Mouse (Mus musculus): ENCODE data around the gene Ergic1. TPM values are rescaled to one million over a fixed set of nuclear protein-coding genes. Genes with fewer than 3 reads are reported as not detected.
A peak's percentile ranks its signal among the peaks of the same experiment; 100 is the strongest.

The Ergic1 gene
- total and polyA plus RNA-seq, 3 experiments, result 53.6 to 64.4 (median 59.4) TPM

DNA sequence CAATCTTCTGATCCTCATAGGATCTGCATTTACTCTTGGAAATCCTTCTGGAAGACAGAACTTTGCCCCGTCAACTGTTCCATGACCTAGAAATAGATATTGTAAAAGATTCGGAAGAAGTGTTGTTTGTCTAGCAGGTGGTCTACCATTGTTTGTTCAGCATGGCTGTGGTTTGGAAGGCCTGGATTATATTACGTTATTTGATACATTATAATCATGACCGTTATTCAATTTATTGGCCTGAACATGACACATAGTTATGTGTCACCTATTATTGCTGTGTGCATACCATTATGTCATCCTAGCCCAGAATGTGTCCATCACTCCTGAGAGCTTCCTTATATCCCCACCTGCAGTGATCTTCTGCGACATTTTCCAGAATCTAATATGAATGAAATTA is 37.6 kb downstream of the Ergic1 start:
- TF ChIP-seq CTCF (IDR thresholded peaks at IDR 0.05), result no peak
- no peak for TF ChIP-seq POLR2A (IDR thresholded peaks at IDR 0.05; ENCODE audit: insufficient read depth, low read depth, low read length)
- no peak for TF ChIP-seq EP300 (IDR thresholded peaks at IDR 0.05; ENCODE audit: insufficient read depth, low read depth, low read length)
- Histone ChIP-seq H3K27ac (no peak overlapping the region), H3K9ac (ENCODE audit: low read depth, low read length) (no peak overlapping the region), H3K27me3 (ENCODE audit: control insufficient read depth, insufficient read depth, low read length) (no peaks in the 10 kb centered on the region), H3K36me3 (ENCODE audit: control insufficient read depth, insufficient read depth, low read length) (peaks cover 6% of the 10 kb centered on the region; the same call in 1 of the 2 replicates), H3K4me1 (ENCODE audit: control insufficient read depth, insufficient read depth, low read length) (peaks cover 46% of the 10 kb centered on the region), H3K79me2 (replicated peaks; ENCODE audit: control insufficient read depth, insufficient read depth, low read length) (no peaks in the 10 kb centered on the region), H3K4me3 (no peak overlapping the region)
- DNase-seq, result no peak
- WGBS, result 93% methylated on average over 5 of the region's 5 CpGs
- intact Hi-C loops (cut with DNase I), result no loop called here

DNA sequence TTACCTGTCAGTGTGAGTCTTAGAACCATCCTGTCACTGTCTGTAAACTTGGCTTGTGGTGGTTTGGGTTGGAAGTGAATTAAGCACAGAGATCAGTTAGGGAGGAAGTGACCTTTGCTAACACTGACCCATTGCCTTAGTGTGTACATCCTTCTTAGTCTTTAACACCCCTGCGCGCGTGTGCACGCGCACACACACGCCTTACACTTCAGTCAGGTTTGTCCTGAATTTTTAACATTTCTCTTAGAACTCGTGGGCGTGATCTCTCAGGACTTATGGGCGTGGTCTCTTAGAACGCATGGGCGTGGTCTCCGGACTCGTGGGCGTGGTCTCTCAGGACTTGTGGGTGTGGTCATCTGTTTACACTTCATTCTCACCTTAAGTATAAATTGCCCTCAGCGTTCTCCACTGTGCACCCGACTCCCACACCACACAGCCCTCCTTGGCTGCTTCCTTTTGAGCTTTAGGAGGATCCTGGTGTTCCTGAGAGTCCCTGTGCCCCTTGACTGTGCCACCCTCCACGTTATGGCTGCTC is 39.7 kb downstream of the Ergic1 start:
- Histone ChIP-seq H3K36me3 (ENCODE audit: control insufficient read depth, insufficient read depth, low read length) (no peaks in the 10 kb centered on the region), H3K79me2 (replicated peaks; ENCODE audit: control insufficient read depth, insufficient read depth, low read length) (no peaks in the 10 kb centered on the region; the same call in 1 of the 2 replicates), H3K27me3 (ENCODE audit: control insufficient read depth, insufficient read depth, low read length) (no peaks in the 10 kb centered on the region), H3K27ac (peak overlapping the region; percentile 83), H3K4me1 (ENCODE audit: control insufficient read depth, insufficient read depth, low read length) (peaks cover 41% of the 10 kb centered on the region), H3K4me3 (no peak overlapping the region), H3K9ac (ENCODE audit: low read depth, low read length) (no peak overlapping the region)
- DNase-seq, result no peak
- TF ChIP-seq POLR2A (IDR thresholded peaks at IDR 0.05; ENCODE audit: insufficient read depth, low read depth, low read length) (no peak), CTCF (IDR thresholded peaks at IDR 0.05) (no peak), EP300 (IDR thresholded peaks at IDR 0.05; ENCODE audit: insufficient read depth, low read depth, low read length) (no peak)
- WGBS, result 42% methylated on average over 17 of the region's 17 CpGs
- intact Hi-C loops (cut with DNase I), result no loop called here

DNA sequence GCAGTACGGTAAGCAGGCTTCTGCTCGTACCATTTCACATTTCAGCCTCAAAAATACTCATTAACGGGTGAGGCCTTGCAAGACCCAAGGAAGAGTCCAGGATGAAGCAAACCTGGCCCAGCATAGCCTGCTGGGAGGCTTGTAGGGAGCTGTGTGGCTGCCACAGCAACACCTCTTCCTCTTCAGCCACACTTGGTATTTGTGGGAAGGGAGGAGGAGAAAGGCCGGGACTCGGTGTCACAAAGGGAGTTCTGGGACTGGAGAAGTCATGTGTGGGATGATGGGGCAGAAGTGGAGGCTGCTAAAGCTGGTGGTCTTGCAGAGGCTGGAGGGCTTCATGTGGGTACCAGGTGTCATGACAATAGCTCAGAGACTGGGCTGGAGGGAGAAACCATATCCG is 40.2 kb downstream of the Ergic1 start:
- intact Hi-C loops (cut with DNase I), result no loop called here
- Histone ChIP-seq H3K27ac (peak overlapping the region; percentile 83), H3K4me3 (no peak overlapping the region), H3K27me3 (ENCODE audit: control insufficient read depth, insufficient read depth, low read length) (no peaks in the 10 kb centered on the region), H3K4me1 (ENCODE audit: control insufficient read depth, insufficient read depth, low read length) (peaks cover 43% of the 10 kb centered on the region), H3K36me3 (ENCODE audit: control insufficient read depth, insufficient read depth, low read length) (no peaks in the 10 kb centered on the region), H3K9ac (ENCODE audit: low read depth, low read length) (0 out of 2 replicates have a peak overlapping the region, but pooled peaks have one; percentile 10), H3K79me2 (replicated peaks; ENCODE audit: control insufficient read depth, insufficient read depth, low read length) (no peaks in the 10 kb centered on the region; the same call in 1 of the 2 replicates)
- DNase-seq, result no peak
- no peak for TF ChIP-seq EP300 (IDR thresholded peaks at IDR 0.05; ENCODE audit: insufficient read depth, low read depth, low read length)
- no peak for TF ChIP-seq POLR2A (IDR thresholded peaks at IDR 0.05; ENCODE audit: insufficient read depth, low read depth, low read length)
- TF ChIP-seq CTCF (IDR thresholded peaks at IDR 0.05), result no peak
- WGBS, result 58% methylated on average over 6 of the region's 6 CpGs

DNA sequence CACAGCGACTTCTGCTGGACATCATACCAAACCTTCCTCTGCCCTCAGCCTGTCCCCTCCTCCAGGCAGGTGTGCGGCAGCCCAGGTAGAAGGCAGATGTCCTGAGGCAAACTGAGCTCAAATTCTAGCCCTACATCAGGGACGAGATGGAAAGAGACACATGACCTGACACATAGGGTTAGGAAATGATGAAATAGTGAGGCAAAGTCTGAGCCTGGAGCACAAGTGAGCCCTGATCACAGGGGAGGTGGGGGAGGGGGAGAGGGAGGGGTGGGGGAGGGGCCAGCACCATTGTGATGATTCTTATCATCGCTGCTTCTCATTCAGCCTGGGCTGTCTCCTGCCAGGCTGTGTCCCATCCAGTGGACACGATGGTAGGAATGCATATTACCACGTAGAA is 40.6 kb downstream of the Ergic1 start:
- no peak for TF ChIP-seq POLR2A (IDR thresholded peaks at IDR 0.05; ENCODE audit: insufficient read depth, low read depth, low read length)
- TF ChIP-seq EP300 (IDR thresholded peaks at IDR 0.05; ENCODE audit: insufficient read depth, low read depth, low read length), result no peak
- TF ChIP-seq CTCF (IDR thresholded peaks at IDR 0.05), result no peak

DNA sequence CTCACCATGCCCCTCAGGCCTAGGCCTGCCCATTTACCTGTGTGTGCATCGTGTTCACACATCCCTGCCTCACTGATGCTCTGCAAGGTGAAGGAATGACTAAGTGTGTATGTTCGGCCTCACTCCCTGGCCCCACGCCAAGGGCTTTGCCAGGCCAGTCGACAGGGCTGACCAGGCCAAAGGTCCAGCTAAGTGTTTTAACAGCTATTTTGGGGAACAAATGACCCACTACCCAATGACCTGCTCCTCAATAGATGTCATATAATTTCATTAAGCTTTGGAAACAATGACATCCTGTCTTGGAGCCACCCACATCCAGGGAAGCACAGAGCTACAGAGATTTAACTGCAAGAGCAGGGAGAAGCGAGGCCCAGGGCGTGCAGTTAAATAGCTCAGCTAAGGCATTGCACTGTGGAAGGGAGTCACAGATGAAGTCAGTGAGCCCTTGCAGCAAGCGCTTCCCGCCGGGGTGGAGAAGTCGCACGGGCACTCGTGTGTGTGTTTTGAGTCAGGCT is 41.1 kb downstream of the Ergic1 start:
- 38% methylated on average over 12 of the region's 12 CpGs for WGBS
- DNase-seq, result peak; percentile 76 to 77
- intact Hi-C loops (cut with DNase I), result loop anchor here (2.0 kb wide), 1 partner anchor 18 kb away; no protein-coding TSS in a partner anchor
- no peaks in the 10 kb centered on the region for H3K27me3 ChIP-seq (ENCODE audit: control insufficient read depth, insufficient read depth, low read length)
- no peaks in the 10 kb centered on the region; the same call in 1 of the 2 replicates for H3K79me2 ChIP-seq (replicated peaks; ENCODE audit: control insufficient read depth, insufficient read depth, low read length)
- TF ChIP-seq POLR2A (IDR thresholded peaks at IDR 0.05; ENCODE audit: insufficient read depth, low read depth, low read length) (peak; percentile 50; the same call in 1 of the 2 replicates), CTCF (IDR thresholded peaks at IDR 0.05) (no peak), EP300 (IDR thresholded peaks at IDR 0.05; ENCODE audit: insufficient read depth, low read depth, low read length) (peak; percentile 26; the same call in 1 of the 2 replicates)
- peaks cover 38% of the 10 kb centered on the region for H3K4me1 ChIP-seq (ENCODE audit: control insufficient read depth, insufficient read depth, low read length)
- no peaks in the 10 kb centered on the region for H3K36me3 ChIP-seq (ENCODE audit: control insufficient read depth, insufficient read depth, low read length)
- peak overlapping the region; percentile 83 for H3K27ac ChIP-seq
- H3K9ac ChIP-seq (ENCODE audit: low read depth, low read length), result peak overlapping the region; percentile 28
- H3K4me3 ChIP-seq, result no peak overlapping the region

More for the DNA sequence above, 40.6 kb downstream of the Ergic1 start:
- no peak for DNase-seq
- no peaks in the 10 kb centered on the region; the same call in 1 of the 2 replicates for H3K79me2 ChIP-seq (replicated peaks; ENCODE audit: control insufficient read depth, insufficient read depth, low read length)
- H3K9ac ChIP-seq (ENCODE audit: low read depth, low read length), result 0 out of 2 replicates have a peak overlapping the region, but pooled peaks have one; percentile 10
- no peaks in the 10 kb centered on the region for H3K36me3 ChIP-seq (ENCODE audit: control insufficient read depth, insufficient read depth, low read length)
- 54% methylated on average over 6 of the region's 6 CpGs for WGBS
- no peak overlapping the region for H3K4me3 ChIP-seq
- intact Hi-C loops (cut with DNase I), result loop anchor here (2.0 kb wide), 1 partner anchor 19 kb away; no protein-coding TSS in a partner anchor
- H3K27ac ChIP-seq, result peak overlapping the region; percentile 83
- no peaks in the 10 kb centered on the region for H3K27me3 ChIP-seq (ENCODE audit: control insufficient read depth, insufficient read depth, low read length)
- H3K4me1 ChIP-seq (ENCODE audit: control insufficient read depth, insufficient read depth, low read length), result peaks cover 42% of the 10 kb centered on the region

DNA sequence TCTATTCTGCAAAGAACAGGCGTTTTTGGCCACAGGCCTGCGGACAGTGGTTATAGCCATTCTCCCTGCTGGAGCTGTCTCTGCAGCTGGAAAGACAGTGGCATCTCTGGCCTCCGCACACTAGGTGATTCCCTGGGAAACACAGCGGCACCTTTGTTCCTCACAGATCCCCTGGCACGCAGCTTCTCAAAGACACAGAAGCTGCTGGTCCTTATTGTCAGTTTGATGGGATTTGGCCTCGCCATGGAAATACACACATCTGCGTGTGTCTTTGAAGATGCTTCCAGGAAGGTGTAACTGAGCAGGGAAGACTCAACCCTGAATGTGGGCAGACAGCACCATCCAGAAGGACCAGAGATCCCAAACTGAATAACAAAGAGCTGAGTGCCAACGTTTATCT is 42.0 kb downstream of the Ergic1 start:
- intact Hi-C loops (cut with DNase I), result loop anchor here (2.0 kb wide), 1 partner anchor 17 kb away; no protein-coding TSS in a partner anchor
- Histone ChIP-seq H3K36me3 (ENCODE audit: control insufficient read depth, insufficient read depth, low read length) (no peaks in the 10 kb centered on the region), H3K27ac (peak overlapping the region; percentile 83), H3K27me3 (ENCODE audit: control insufficient read depth, insufficient read depth, low read length) (no peaks in the 10 kb centered on the region), H3K9ac (ENCODE audit: low read depth, low read length) (no peak overlapping the region), H3K4me3 (no peak overlapping the region), H3K79me2 (replicated peaks; ENCODE audit: control insufficient read depth, insufficient read depth, low read length) (no peaks in the 10 kb centered on the region; the same call in 1 of the 2 replicates), H3K4me1 (ENCODE audit: control insufficient read depth, insufficient read depth, low read length) (peaks cover 38% of the 10 kb centered on the region)
- DNase-seq, result no peak
- TF ChIP-seq EP300 (IDR thresholded peaks at IDR 0.05; ENCODE audit: insufficient read depth, low read depth, low read length) (no peak), POLR2A (IDR thresholded peaks at IDR 0.05; ENCODE audit: insufficient read depth, low read depth, low read length) (no peak), CTCF (IDR thresholded peaks at IDR 0.05) (no peak)
- WGBS, result 74% methylated on average over 8 of the region's 8 CpGs

Data from heart, adult 2 months (tissue).